Mouse (Mus musculus) G1E-ER4 (cell line): ENCODE measurements around the gene Pcyt2. TPM values are rescaled to one million over a fixed set of nuclear protein-coding genes. Genes with fewer than 3 reads are reported as not detected.

ENCODE experiments used
- GATA1 ChIP-seq: IDR thresholded peaks from one replicate; pipeline ENCODE4 v1.8.0; 2012; ENCODE audit warnings: low read length, inconsistent platforms
- polyA plus RNA-seq: library from polyadenylated mRNA; stranded (reverse); fragments of >175 nt; gene quantifications from 2 replicates; pipeline ENCODE4 v1.2.3, GENCODE M21; 2012

The Pcyt2 gene
- polyA plus RNA-seq, 1 experiment, result 149 TPM

- TF ChIP-seq GATA1, result no peak
Measured at GRCm38 (mm10) chr11:120627468-120628300, 9.9 kb upstream of the Pcyt2 start.

- TF ChIP-seq GATA1, result no peak
Measured at GRCm38 (mm10) chr11:120626785-120627467, 9.2 kb upstream of the Pcyt2 start.

- no peak for TF ChIP-seq GATA1
Measured at GRCm38 (mm10) chr11:120625152-120625775, 7.5 kb upstream of the Pcyt2 start, which contains the start of gene Sirt7. Gene Sirt7, minus strand, starts transcription at chr11:120625240.

- no peak for TF ChIP-seq GATA1
Measured at GRCm38 (mm10) chr11:120624680-120625111, 7.0 kb upstream of the Pcyt2 start.

GRCm38 (mm10) chr11:120623961-120624679 lies 6.4 kb upstream of the Pcyt2 start:
- TF ChIP-seq GATA1, result no peak

- TF ChIP-seq GATA1, result no peak
Measured at GRCm38 (mm10) chr11:120622805-120623204, 5.1 kb upstream of the Pcyt2 start.

GRCm38 (mm10) chr11:120620195-120620594 lies 2.5 kb upstream of the Pcyt2 start:
- no peak for TF ChIP-seq GATA1

- no peak for TF ChIP-seq GATA1
Measured at GRCm38 (mm10) chr11:120618619-120619535, 1.1 kb upstream of the Pcyt2 start.

GRCm38 (mm10) chr11:120616617-120617294 lies 980 bp downstream of the Pcyt2 start:
- no peak for TF ChIP-seq GATA1

- no peak for TF ChIP-seq GATA1
Measured at GRCm38 (mm10) chr11:120615606-120616203, 2.0 kb downstream of the Pcyt2 start.

GRCm38 (mm10) chr11:120615167-120615566 lies 2.6 kb downstream of the Pcyt2 start:
- TF ChIP-seq GATA1, result no peak

- no peak for TF ChIP-seq GATA1
Measured at GRCm38 (mm10) chr11:120613976-120614375, 3.8 kb downstream of the Pcyt2 start.

GRCm38 (mm10) chr11:120613481-120613972 lies 4.2 kb downstream of the Pcyt2 start:
- TF ChIP-seq GATA1, result no peak
